Mouse (Mus musculus) testis, adult 2 months (tissue): Measurements from ENCODE around the gene Pacsin1. TPM values are rescaled to one million over a fixed set of nuclear protein-coding genes. Genes with fewer than 3 reads are reported as not detected.

Experiments
- H3K27ac ChIP-seq: fragments of 200-500 bp; 2 replicates; pipeline ENCODE4 v1.5.1; 2012; ENCODE audit warnings: low read depth, low read length; ENCODE audit not compliant: control insufficient read depth, insufficient read depth
- H3K27me3 ChIP-seq: fragments of 200-500 bp; 2 replicates; pipeline ENCODE4 v1.6.1; 2012; ENCODE audit warnings: mild to moderate bottlenecking, low read length, moderate library complexity; ENCODE audit not compliant: control insufficient read depth, insufficient read depth
- H3K36me3 ChIP-seq: fragments of 200-500 bp; 2 replicates; pipeline ENCODE4 v1.6.1; 2012; ENCODE audit warnings: mild to moderate bottlenecking, low read length; ENCODE audit not compliant: control insufficient read depth, insufficient read depth
- H3K4me1 ChIP-seq: fragments of 200-500 bp; 2 replicates; pipeline ENCODE4 v1.6.1; 2012; ENCODE audit warnings: low read length; ENCODE audit not compliant: control insufficient read depth, insufficient read depth
- H3K4me3 ChIP-seq: fragments of 200-500 bp; 2 replicates; pipeline ENCODE4 v1.5.1; 2012; ENCODE audit warnings: low read depth, mild to moderate bottlenecking, low read length, moderate library complexity, mixed read lengths; ENCODE audit not compliant: control insufficient read depth
- CTCF ChIP-seq: fragments of 200-500 bp; IDR thresholded peaks from 2 replicates; pipeline ENCODE4 v1.5.1; 2012; ENCODE audit warnings: low read depth, mild to moderate bottlenecking, inconsistent platforms, low read length, moderate library complexity; ENCODE audit not compliant: control insufficient read depth, insufficient read depth, insufficient replicate concordance
- POLR2A ChIP-seq: fragments of 200-500 bp; IDR thresholded peaks from 2 replicates; pipeline ENCODE4 v1.6.1; 2012; ENCODE audit warnings: low read depth, mild to moderate bottlenecking, inconsistent platforms, low read length, moderate library complexity; ENCODE audit not compliant: control insufficient read depth
- polyA plus RNA-seq: library from polyadenylated mRNA; depleted of rRNA; stranded (reverse); fragments of >200 nt; gene quantifications from 2 replicates; pipeline ENCODE4 v1.2.3, GENCODE M21; 2012

Pacsin1 gene
- polyA plus RNA-seq, 1 experiment: 9.6 TPM

DNA sequence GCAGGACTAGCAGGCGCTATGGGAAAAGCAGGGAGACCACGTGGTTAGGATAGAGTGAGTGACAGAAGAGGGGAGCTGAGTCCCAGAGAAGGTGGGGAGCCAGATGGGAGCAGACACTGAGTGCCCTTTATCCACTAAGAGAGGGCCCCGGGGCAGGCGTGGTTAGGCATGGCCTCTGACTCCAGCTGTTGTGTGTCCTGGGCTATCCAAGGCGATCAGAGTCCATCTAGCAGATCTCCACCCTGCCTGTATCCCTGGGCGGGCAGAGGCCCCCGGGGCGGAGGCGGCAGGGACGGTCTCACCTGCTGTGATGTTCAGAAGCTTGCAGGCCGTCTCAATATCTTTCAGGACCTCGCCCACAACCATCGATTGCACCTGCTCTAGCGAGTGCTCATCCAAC, 64.4 kb downstream of the Pacsin1 start:
- TF ChIP-seq POLR2A (no peak), CTCF (no peak)
- H3K4me1 ChIP-seq: peaks cover 10% of the 10 kb centered on the region
- no peaks in the 10 kb centered on the region for H3K36me3 ChIP-seq
- H3K27ac ChIP-seq: no peak overlapping the region
- no peak overlapping the region for H3K4me3 ChIP-seq
- no peaks in the 10 kb centered on the region for H3K27me3 ChIP-seq

GRCm38 (mm10) chr17:27720326-27720725, 65.0 kb downstream of the Pacsin1 start:
- no peaks in the 10 kb centered on the region for H3K36me3 ChIP-seq
- no peak overlapping the region for H3K4me3 ChIP-seq
- H3K27me3 ChIP-seq: no peaks in the 10 kb centered on the region
- H3K4me1 ChIP-seq: peaks cover 10% of the 10 kb centered on the region
- H3K27ac ChIP-seq: no peak overlapping the region
- TF ChIP-seq POLR2A: no peak
- TF ChIP-seq CTCF: no peak

GRCm38 (mm10) chr17:27721125-27721664, 65.9 kb downstream of the Pacsin1 start:
- Histone ChIP-seq H3K27me3 (no peaks in the 10 kb centered on the region), H3K4me1 (peaks cover 10% of the 10 kb centered on the region), H3K36me3 (no peaks in the 10 kb centered on the region), H3K27ac (no peak overlapping the region), H3K4me3 (no peak overlapping the region)
- TF ChIP-seq POLR2A: no peak
- no peak for TF ChIP-seq CTCF

DNA sequence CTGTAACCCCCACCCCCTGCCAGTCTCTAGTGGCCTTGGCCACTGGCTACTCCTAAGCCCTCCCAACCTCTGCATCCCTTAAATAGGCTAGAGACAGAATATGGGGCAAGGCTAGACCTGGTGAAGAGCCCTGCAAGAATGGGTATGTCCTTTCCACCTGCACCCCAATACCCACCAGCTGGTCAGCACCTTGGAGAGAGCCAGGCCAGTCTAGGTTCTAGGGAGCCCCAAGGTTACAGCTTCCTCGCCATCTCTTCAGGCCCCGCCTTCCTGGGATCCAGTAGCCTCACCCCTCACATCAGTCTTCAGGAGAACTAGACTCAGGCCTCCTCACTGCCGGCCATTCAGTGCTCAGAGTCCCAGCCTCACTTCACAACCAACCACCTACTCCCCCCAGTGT, 69.0 kb downstream of the Pacsin1 start:
- H3K27me3 ChIP-seq: no peaks in the 10 kb centered on the region
- no peaks in the 10 kb centered on the region for H3K36me3 ChIP-seq
- no peak overlapping the region for H3K27ac ChIP-seq
- no peaks in the 10 kb centered on the region; the same call in 1 of the 2 replicates for H3K4me1 ChIP-seq
- TF ChIP-seq CTCF: no peak
- no peak for TF ChIP-seq POLR2A
- H3K4me3 ChIP-seq: no peak overlapping the region

- H3K36me3 ChIP-seq: no peaks in the 10 kb centered on the region
- H3K4me1 ChIP-seq: no peaks in the 10 kb centered on the region; the same call in 1 of the 2 replicates
Measured at GRCm38 (mm10) chr17:27725011-27725410, 69.7 kb downstream of the Pacsin1 start.

GRCm38 (mm10) chr17:27725412-27725811, 70.1 kb downstream of the Pacsin1 start:
- H3K36me3 ChIP-seq: no peaks in the 10 kb centered on the region
- H3K27me3 ChIP-seq: no peaks in the 10 kb centered on the region
- H3K4me3 ChIP-seq: no peak overlapping the region
- H3K27ac ChIP-seq: no peak overlapping the region
- TF ChIP-seq POLR2A (no peak), CTCF (no peak)
- H3K4me1 ChIP-seq: no peaks in the 10 kb centered on the region; the same call in 1 of the 2 replicates

More at GRCm38 (mm10) chr17:27725011-27725410, 69.7 kb downstream of the Pacsin1 start:
- no peak overlapping the region for H3K27ac ChIP-seq
- no peaks in the 10 kb centered on the region for H3K27me3 ChIP-seq
- H3K4me3 ChIP-seq: no peak overlapping the region
- no peak for TF ChIP-seq POLR2A

GRCm38 (mm10) chr17:27726527-27726926, 71.2 kb downstream of the Pacsin1 start:
- H3K27ac ChIP-seq: no peak overlapping the region
- no peak overlapping the region for H3K4me3 ChIP-seq
- no peak for TF ChIP-seq POLR2A
- no peak for TF ChIP-seq CTCF
- no peaks in the 10 kb centered on the region for H3K27me3 ChIP-seq
- no peaks in the 10 kb centered on the region for H3K36me3 ChIP-seq
- H3K4me1 ChIP-seq: no peaks in the 10 kb centered on the region; the same call in 1 of the 2 replicates

DNA sequence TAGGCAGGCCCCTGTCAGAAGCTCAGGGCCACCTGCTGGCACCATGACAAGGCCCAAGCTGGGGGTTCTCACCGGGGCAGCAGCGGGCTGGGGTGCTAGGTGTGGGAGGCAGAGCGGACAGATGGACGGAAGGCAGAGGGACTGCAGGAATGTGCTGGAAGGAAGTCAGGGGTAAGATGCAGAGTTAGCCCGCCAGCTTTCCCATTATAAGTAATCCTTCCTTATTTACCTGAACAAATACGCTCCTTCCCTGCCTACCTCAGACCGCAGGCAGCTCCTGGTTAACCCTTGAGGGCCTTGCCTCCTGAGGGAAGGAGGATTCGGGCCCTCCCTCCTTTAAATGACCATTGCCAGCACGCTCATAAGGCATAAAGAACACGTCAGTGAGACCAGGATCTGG, 73.5 kb downstream of the Pacsin1 start, which contains the start of gene Spdef:
TSS of gene Spdef (minus strand) at position 186 of the 400 bp plus-strand sequence.
- Histone ChIP-seq H3K4me1 (no peaks in the 10 kb centered on the region; the same call in 1 of the 2 replicates), H3K27ac (no peak within 1 kb of the TSS), H3K36me3 (no peaks in the 10 kb centered on the region), H3K27me3 (no peaks in the 10 kb centered on the region), H3K4me3 (no peak within 1 kb of the TSS)
- TF ChIP-seq POLR2A (no peak), CTCF (no peak)
